Mouse (Mus musculus) mouse trophoblast stem cell (cell line): Measurements from ENCODE around the gene Tmem259.

Experiments used
- in situ Hi-C, 2 experiments: fragments of 300-500 bp; cut with MseI, MboI; formaldehyde crosslinking; loops; 2 replicates in 1 of 2; 3 replicates in 1 of 2; pipeline ENCODE4 v1.15.1; 2025

Tmem259 gene

GRCm38 (mm10) chr10:79965325-79965724 is 18.8 kb downstream of the Tmem259 start:
- in situ Hi-C loops, result no loop called here

GRCm38 (mm10) chr10:79964727-79965126 is 19.4 kb downstream of the Tmem259 start:
- in situ Hi-C loops, result no loop called here

- in situ Hi-C loops, result no loop called here
Observed at GRCm38 (mm10) chr10:79960671-79961294, 23.3 kb downstream of the Tmem259 start.

- in situ Hi-C loops, result loop anchor here in 1 of 2 experiments (10.0 kb wide), 1 partner anchor 75 kb away; the partner anchor contains the start of gene Elane
Observed at GRCm38 (mm10) chr10:79959847-79960601, 24.1 kb downstream of the Tmem259 start, which contains the start of gene Wdr18. TSS of gene Wdr18 (plus strand) at chr10:79960152.

- in situ Hi-C loops, result loop anchor here in 1 of 2 experiments (10.0 kb wide), 1 partner anchor 75 kb away; the partner anchor contains the start of gene Elane
Observed at GRCm38 (mm10) chr10:79959412-79959811, 24.7 kb downstream of the Tmem259 start.

GRCm38 (mm10) chr10:79958140-79958816 is 25.9 kb downstream of the Tmem259 start:
- in situ Hi-C loops, result loop anchor here in 1 of 2 experiments (10.0 kb wide), 1 partner anchor 73 kb away; the partner anchor contains the start of gene Elane

GRCm38 (mm10) chr10:79956643-79957154 is 27.4 kb downstream of the Tmem259 start:
- in situ Hi-C loops, result loop anchor here in 1 of 2 experiments (10.0 kb wide), 1 partner anchor 72 kb away; the partner anchor contains the start of gene Elane

GRCm38 (mm10) chr10:79955691-79956090 is 28.4 kb downstream of the Tmem259 start:
- in situ Hi-C loops, result loop anchor here in 1 of 2 experiments (10.0 kb wide), 1 partner anchor 71 kb away; the partner anchor contains the start of gene Elane

- in situ Hi-C loops, result loop anchor here in 1 of 2 experiments (10.0 kb wide), 1 partner anchor 69 kb away; the partner anchor contains the start of gene Elane
Observed at GRCm38 (mm10) chr10:79953946-79954345, 30.2 kb downstream of the Tmem259 start.

- in situ Hi-C loops, result loop anchor here in 1 of 2 experiments (10.0 kb wide), 1 partner anchor 66 kb away; the partner anchor contains the start of gene Elane
Observed at GRCm38 (mm10) chr10:79950661-79951060, 33.5 kb downstream of the Tmem259 start.

GRCm38 (mm10) chr10:79949873-79950272 is 34.3 kb downstream of the Tmem259 start:
- in situ Hi-C loops, result loop anchor here in 1 of 2 experiments (10.0 kb wide), 1 partner anchor 65 kb away; the partner anchor contains the start of gene Elane

- in situ Hi-C loops, result no loop called here
Observed at GRCm38 (mm10) chr10:79947502-79947901, 36.6 kb downstream of the Tmem259 start.

- in situ Hi-C loops, result no loop called here
Observed at GRCm38 (mm10) chr10:79946752-79947322, 37.3 kb downstream of the Tmem259 start.

- in situ Hi-C loops, result no loop called here
Observed at GRCm38 (mm10) chr10:79945507-79946234, 38.5 kb downstream of the Tmem259 start.

- in situ Hi-C loops, result no loop called here
Observed at GRCm38 (mm10) chr10:79943471-79943901, 40.6 kb downstream of the Tmem259 start.

- in situ Hi-C loops, result no loop called here
Observed at GRCm38 (mm10) chr10:79942988-79943387, 41.1 kb downstream of the Tmem259 start.

GRCm38 (mm10) chr10:79940749-79941148 is 43.4 kb downstream of the Tmem259 start:
- in situ Hi-C loops, result no loop called here

GRCm38 (mm10) chr10:79937775-79938526 is 46.2 kb downstream of the Tmem259 start:
- in situ Hi-C loops, result no loop called here

- in situ Hi-C loops, result no loop called here
Observed at GRCm38 (mm10) chr10:79936911-79937441, 47.2 kb downstream of the Tmem259 start.
